Mouse (Mus musculus) spleen, adult 2 months (tissue): Measurements from ENCODE around the gene Itga9. TPM values are rescaled to one million over a fixed set of nuclear protein-coding genes. Genes with fewer than 3 reads are reported as not detected.

Experiments
- DNase-seq, 2 experiments: peaks; one replicate each; pipeline versions ENCODE4 v3.0.0 to v3.0.0-alpha.2; 2012 to 2021; ENCODE audit warnings: low spot score in 2 of 2, low read depth in 1 of 2
- H3K27ac ChIP-seq: fragments of 200-500 bp; 2 replicates; pipeline ENCODE4 v1.5.1; 2012; ENCODE audit warnings: low read length, inconsistent platforms; ENCODE audit not compliant: insufficient read depth
- H3K27me3 ChIP-seq: fragments of 200-500 bp; 2 replicates; pipeline ENCODE4 v1.6.1; 2012; ENCODE audit warnings: mild to moderate bottlenecking, moderate library complexity, low read length, inconsistent platforms; ENCODE audit not compliant: control insufficient read depth, insufficient read depth
- H3K36me3 ChIP-seq: fragments of 200-500 bp; 2 replicates; pipeline ENCODE4 v1.6.1; 2012; ENCODE audit warnings: mild to moderate bottlenecking, low read length, inconsistent platforms; ENCODE audit not compliant: control insufficient read depth, insufficient read depth
- H3K4me1 ChIP-seq: fragments of 200-500 bp; 2 replicates; pipeline ENCODE4 v1.6.1; 2011; ENCODE audit warnings: inconsistent platforms; ENCODE audit not compliant: control insufficient read depth, insufficient read depth, insufficient read length
- H3K4me3 ChIP-seq: fragments of 200-500 bp; 2 replicates; pipeline ENCODE4 v1.5.1; 2011; ENCODE audit warnings: mild to moderate bottlenecking, inconsistent platforms; ENCODE audit not compliant: insufficient read depth, insufficient read length; ENCODE audit errors: extremely low read depth
- CTCF ChIP-seq: fragments of 200-500 bp; IDR thresholded peaks from 2 replicates; pipeline ENCODE4 v1.5.1; 2011; ENCODE audit warnings: mild to moderate bottlenecking, inconsistent platforms; ENCODE audit not compliant: insufficient read depth, insufficient read length, insufficient replicate concordance; ENCODE audit errors: extremely low read depth
- POLR2A ChIP-seq: fragments of 200-500 bp; IDR thresholded peaks from 2 replicates; pipeline ENCODE4 v1.6.1; 2011; ENCODE audit warnings: low read depth, low read length, inconsistent platforms
- WGBS: fragments of 180-500 bp; shearing (Covaris S2); methylation state at CpG from one replicate; pipeline ENCODE4 v1.1.7; 2018; 5-methylcytosine and 5-hydroxymethylcytosine counted together
- polyA plus RNA-seq: library from polyadenylated mRNA; depleted of rRNA; stranded (reverse); fragments of >200 nt; gene quantifications from 2 replicates; pipeline ENCODE4 v1.2.3, GENCODE M21; 2012

Itga9 gene
- polyA plus RNA-seq, 1 experiment: 11.8 TPM

DNA sequence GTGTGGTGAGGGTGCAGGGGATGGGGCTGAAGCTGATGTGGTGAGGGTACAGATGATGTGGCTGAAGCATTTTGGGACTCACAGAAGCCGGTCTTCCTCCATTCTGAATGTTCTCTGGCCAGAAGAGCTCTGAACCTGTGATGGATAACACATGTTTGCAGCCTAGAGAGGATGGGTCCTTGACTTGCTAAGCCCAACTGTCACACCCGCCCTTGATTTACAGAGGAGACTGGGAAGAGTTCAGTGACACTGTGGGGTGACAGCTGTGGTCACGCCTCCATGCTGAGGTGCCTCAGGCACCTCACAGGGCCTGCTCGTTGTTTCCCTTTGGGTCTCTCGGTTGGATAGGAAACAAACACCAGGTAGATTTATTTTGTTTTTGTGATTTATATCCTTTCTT, 238.5 kb downstream of the Itga9 start:
- no peak for DNase-seq
- Histone ChIP-seq H3K36me3 (no peaks in the 10 kb centered on the region), H3K4me3 (no peak overlapping the region), H3K4me1 (0 out of 2 replicates have a peak, but pooled peaks cover 3% of the 10 kb centered on the region), H3K27ac (no peak overlapping the region), H3K27me3 (no peaks in the 10 kb centered on the region)
- WGBS: 67% methylated on average over 5 of the region's 5 CpGs
- TF ChIP-seq CTCF: no peak
- TF ChIP-seq POLR2A: no peak

DNA sequence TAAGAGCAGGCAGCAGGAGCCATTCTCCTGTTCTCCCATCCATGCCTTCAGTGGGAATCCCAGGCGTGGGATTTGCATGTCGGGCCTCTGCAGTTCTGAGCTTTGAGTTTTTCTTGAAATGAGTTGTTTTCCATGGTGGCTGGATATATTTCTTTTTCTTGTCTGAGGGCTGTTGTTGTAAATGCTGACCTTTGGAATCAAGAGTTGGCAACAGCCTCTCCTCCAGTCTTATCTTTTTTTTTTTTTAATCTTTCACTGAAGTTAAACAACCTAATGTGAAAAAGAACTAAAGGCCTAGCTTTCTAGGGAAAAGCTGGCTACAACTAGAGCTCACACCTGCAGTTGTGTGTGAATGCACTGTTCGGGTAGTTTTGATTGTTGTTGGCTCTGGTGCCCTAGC, 240.3 kb downstream of the Itga9 start:
- no peaks in the 10 kb centered on the region for H3K36me3 ChIP-seq
- H3K27me3 ChIP-seq: no peaks in the 10 kb centered on the region
- no peak for DNase-seq
- no peak overlapping the region for H3K27ac ChIP-seq
- H3K4me3 ChIP-seq: no peak overlapping the region
- WGBS: 82% methylated on average over 3 of the region's 3 CpGs
- no peak for TF ChIP-seq POLR2A
- 0 out of 2 replicates have a peak, but pooled peaks cover 3% of the 10 kb centered on the region for H3K4me1 ChIP-seq

DNA sequence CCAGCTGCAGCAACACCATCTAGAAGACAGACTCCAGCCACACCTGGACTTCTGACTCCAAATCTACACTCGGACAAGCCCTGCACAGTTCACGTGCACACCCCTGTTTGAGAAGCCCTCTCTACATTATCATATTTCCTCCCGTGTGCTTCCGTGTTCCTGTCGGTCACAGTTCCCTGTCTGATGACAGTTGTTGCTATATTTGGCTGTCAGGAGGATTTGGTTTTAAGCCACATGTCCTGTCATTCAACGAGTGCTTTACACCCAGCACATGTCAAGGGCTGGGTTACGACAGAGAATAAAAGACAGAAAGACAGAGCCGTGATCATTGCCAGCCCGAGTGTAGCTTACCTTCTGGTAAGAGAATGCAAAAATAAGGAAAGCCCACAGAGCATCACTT, 250.2 kb downstream of the Itga9 start:
- H3K27ac ChIP-seq: no peak overlapping the region
- H3K4me1 ChIP-seq: no peaks in the 10 kb centered on the region
- no peaks in the 10 kb centered on the region for H3K36me3 ChIP-seq
- no peak for DNase-seq
- H3K27me3 ChIP-seq: no peaks in the 10 kb centered on the region
- H3K4me3 ChIP-seq: no peak overlapping the region
- WGBS: 19% methylated on average over 9 of the region's 9 CpGs
- TF ChIP-seq CTCF (no peak), POLR2A (no peak)

DNA sequence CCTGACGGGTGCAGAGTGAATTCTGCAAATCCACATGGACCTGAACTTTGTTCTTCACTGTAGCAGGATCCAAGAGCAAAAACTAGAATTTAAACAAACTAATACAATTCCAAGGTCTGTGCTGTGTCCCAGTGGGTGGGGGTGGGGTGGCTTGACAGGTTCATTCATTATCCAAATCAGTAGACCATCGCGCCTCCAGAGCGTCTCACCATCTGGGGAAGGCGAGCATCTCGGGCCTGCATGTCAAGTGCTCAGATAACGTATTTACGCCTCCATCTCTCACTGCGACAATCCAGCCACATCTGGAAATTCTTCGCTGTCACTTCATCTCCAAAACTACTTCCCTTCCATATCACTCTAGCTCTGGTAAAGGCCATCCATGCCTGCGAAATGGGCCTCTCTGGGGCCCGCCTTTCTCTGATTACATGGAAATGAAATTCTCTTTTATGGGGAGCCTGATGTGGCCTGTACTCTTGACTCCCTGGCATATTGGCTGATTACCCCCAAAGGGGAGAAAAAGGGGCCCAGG, 254.2 kb downstream of the Itga9 start:
- TF ChIP-seq POLR2A (no peak), CTCF (no peak)
- no peak overlapping the region for H3K27ac ChIP-seq
- DNase-seq: no peak
- no peaks in the 10 kb centered on the region for H3K27me3 ChIP-seq
- WGBS: 89% methylated on average over 12 of the region's 12 CpGs
- H3K4me3 ChIP-seq: no peak overlapping the region
- no peaks in the 10 kb centered on the region for H3K4me1 ChIP-seq
- no peaks in the 10 kb centered on the region for H3K36me3 ChIP-seq

DNA sequence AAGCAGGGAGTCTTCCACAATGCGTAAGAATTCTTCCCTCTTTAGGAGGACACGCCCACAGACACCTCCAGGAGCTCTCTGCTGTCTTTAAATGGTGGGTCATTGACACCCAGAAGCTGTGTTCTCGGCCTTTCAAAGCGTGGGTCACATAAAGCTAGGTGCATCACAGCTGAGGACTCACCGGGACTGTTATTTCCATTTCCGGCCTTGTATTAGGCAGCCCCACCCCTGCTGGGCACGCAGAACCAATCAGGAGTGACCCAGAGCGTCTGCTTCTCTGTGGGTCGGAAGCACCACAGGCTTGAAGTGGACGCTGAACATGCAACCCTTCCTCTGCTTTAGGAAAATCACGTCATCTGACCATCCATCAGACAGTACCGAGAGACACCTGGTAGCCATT, 255.7 kb downstream of the Itga9 start:
- Histone ChIP-seq H3K4me1 (no peaks in the 10 kb centered on the region), H3K27me3 (no peaks in the 10 kb centered on the region), H3K4me3 (no peak overlapping the region), H3K27ac (no peak overlapping the region), H3K36me3 (no peaks in the 10 kb centered on the region)
- DNase-seq: no peak
- WGBS: 94% methylated on average over 12 of the region's 12 CpGs
- TF ChIP-seq CTCF (no peak), POLR2A (no peak)

DNA sequence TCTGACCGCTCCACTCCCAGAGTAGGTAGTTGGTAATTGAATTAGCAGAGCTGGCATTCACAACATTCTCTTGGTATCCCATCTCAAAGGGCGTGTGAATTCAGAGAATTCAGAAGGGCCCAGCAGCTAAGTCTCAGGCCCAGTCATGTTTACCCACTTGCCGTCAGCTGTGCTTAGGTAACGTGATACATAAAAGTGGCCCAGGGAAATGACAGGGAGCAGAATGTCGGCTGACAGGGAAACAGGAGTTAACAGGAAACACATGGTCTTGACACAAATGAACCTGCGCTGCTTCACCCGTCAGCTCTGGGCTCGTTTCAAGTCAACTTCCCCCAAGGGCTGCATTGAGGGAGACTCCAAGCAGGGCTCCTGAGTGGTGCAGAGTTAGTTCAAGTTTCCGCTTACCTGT, 256.4 kb downstream of the Itga9 start:
- no peaks in the 10 kb centered on the region for H3K27me3 ChIP-seq
- no peak overlapping the region for H3K4me3 ChIP-seq
- TF ChIP-seq CTCF (no peak), POLR2A (no peak)
- DNase-seq: no peak
- 59% methylated on average over 9 of the region's 9 CpGs for WGBS
- no peak overlapping the region for H3K27ac ChIP-seq
- no peaks in the 10 kb centered on the region for H3K4me1 ChIP-seq
- H3K36me3 ChIP-seq: no peaks in the 10 kb centered on the region

DNA sequence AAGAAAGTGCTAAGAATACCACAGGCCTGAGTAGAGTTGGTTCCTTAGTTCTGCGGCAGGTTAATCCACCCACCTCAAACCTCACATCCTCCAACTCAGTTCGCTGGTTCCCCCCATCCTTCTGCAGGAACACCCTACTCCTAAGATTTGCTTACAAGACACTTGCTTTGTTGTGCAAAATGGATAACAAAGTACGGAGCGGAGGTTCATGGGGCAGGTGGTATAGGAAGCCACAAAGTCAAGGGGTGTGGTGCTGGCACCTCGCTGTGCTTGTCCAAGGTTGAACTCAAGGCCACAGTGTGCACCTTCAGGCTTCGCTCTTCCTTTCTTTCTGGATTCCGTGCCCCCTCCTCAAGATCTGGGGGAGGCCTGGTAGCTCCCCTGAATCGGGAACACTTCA, 257.0 kb downstream of the Itga9 start:
- 72% methylated on average over 8 of the region's 8 CpGs for WGBS
- no peak for TF ChIP-seq POLR2A
- TF ChIP-seq CTCF: no peak
- no peak for DNase-seq
- Histone ChIP-seq H3K27me3 (no peaks in the 10 kb centered on the region), H3K4me3 (no peak overlapping the region), H3K4me1 (no peaks in the 10 kb centered on the region), H3K36me3 (no peaks in the 10 kb centered on the region), H3K27ac (no peak overlapping the region)
